Mouse (Mus musculus): ENCODE data around the gene Grtp1. TPM values are rescaled to one million over a fixed set of nuclear protein-coding genes. Genes with fewer than 3 reads are reported as not detected.
A peak's percentile ranks its signal among the peaks of the same experiment; 100 is the strongest.

Gene Grtp1
- polyA plus RNA-seq, 1 experiment from 2014 or later = 8.2 TPM

- H3K36me3 ChIP-seq (replicated peaks) = no peaks in the 10 kb centered on the region; the same call in 1 of the 2 replicates
- no peaks in the 10 kb centered on the region for H3K9me3 ChIP-seq (replicated peaks)
- 66% methylated on average over 7 of the region's 7 CpGs for WGBS (ENCODE audit: insufficient replicate concordance)
- no peak overlapping the region for H3K4me3 ChIP-seq (replicated peaks)
- H3K4me1 ChIP-seq (replicated peaks) = no peaks in the 10 kb centered on the region
- ATAC-seq (ENCODE audit: insufficient read depth) = no peak
- no peaks in the 10 kb centered on the region for H3K27me3 ChIP-seq
- no peak overlapping the region for H3K4me2 ChIP-seq
- H3K9ac ChIP-seq = no peak overlapping the region
- H3K27ac ChIP-seq (replicated peaks) = no peak overlapping the region
Measured at GRCm38 (mm10) chr8:13187638-13188037, 12.8 kb downstream of the Grtp1 start.

DNA sequence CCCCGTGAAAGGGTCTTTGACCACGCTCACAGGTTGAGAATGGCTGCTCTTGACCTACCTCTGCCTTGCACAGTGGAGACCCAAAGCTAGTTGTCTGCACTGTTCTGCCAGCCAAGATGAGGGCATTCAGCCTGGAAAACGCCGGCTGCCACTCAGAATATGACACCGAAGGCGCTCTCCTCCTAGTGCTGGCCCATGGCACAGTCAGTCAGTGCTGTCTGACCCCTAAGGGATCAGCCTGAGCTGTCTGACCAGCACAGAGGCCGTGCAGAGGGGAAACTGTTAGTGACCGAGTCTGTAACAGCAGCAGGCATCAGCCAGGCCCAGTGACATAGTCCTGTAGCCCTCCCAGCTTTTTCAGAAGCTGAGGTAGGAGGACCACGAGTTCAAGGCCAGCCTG is 13.2 kb downstream of the Grtp1 start:
- Histone ChIP-seq H3K27me3 (no peaks in the 10 kb centered on the region), H3K9me3 (replicated peaks) (no peaks in the 10 kb centered on the region), H3K4me3 (replicated peaks) (no peak overlapping the region), H3K36me3 (replicated peaks) (no peaks in the 10 kb centered on the region; the same call in 1 of the 2 replicates), H3K9ac (no peak overlapping the region), H3K4me1 (replicated peaks) (no peaks in the 10 kb centered on the region; the same call in none of the 2 replicates), H3K27ac (replicated peaks) (no peak overlapping the region), H3K4me2 (no peak overlapping the region)
- 61% methylated on average over 9 of the region's 9 CpGs for WGBS (ENCODE audit: insufficient replicate concordance)
- no peak for ATAC-seq (ENCODE audit: insufficient read depth)

- Histone ChIP-seq H3K27ac (replicated peaks) (no peak overlapping the region), H3K9ac (no peak overlapping the region), H3K4me1 (replicated peaks) (peaks cover 3% of the 10 kb centered on the region), H3K4me2 (no peak overlapping the region), H3K4me3 (replicated peaks) (no peak overlapping the region), H3K36me3 (replicated peaks) (no peaks in the 10 kb centered on the region; the same call in 1 of the 2 replicates), H3K9me3 (replicated peaks) (no peaks in the 10 kb centered on the region), H3K27me3 (no peaks in the 10 kb centered on the region)
- no peak for ATAC-seq (ENCODE audit: insufficient read depth)
- 72% methylated on average over 8 of the region's 8 CpGs for WGBS (ENCODE audit: insufficient replicate concordance)
Measured at GRCm38 (mm10) chr8:13186819-13187218, 13.6 kb downstream of the Grtp1 start.

GRCm38 (mm10) chr8:13181691-13181976 is 18.8 kb downstream of the Grtp1 start:
- Histone ChIP-seq H3K4me1 (replicated peaks) (peaks cover 11% of the 10 kb centered on the region), H3K9me3 (replicated peaks) (no peaks in the 10 kb centered on the region), H3K4me2 (no peak overlapping the region), H3K36me3 (replicated peaks) (peaks cover 14% of the 10 kb centered on the region), H3K27me3 (no peaks in the 10 kb centered on the region), H3K27ac (replicated peaks) (no peak overlapping the region), H3K4me3 (replicated peaks) (no peak overlapping the region), H3K9ac (no peak overlapping the region)
- no peak for ATAC-seq (ENCODE audit: insufficient read depth)
- WGBS (ENCODE audit: insufficient replicate concordance) = 10% methylated on average over 2 of the region's 2 CpGs

DNA sequence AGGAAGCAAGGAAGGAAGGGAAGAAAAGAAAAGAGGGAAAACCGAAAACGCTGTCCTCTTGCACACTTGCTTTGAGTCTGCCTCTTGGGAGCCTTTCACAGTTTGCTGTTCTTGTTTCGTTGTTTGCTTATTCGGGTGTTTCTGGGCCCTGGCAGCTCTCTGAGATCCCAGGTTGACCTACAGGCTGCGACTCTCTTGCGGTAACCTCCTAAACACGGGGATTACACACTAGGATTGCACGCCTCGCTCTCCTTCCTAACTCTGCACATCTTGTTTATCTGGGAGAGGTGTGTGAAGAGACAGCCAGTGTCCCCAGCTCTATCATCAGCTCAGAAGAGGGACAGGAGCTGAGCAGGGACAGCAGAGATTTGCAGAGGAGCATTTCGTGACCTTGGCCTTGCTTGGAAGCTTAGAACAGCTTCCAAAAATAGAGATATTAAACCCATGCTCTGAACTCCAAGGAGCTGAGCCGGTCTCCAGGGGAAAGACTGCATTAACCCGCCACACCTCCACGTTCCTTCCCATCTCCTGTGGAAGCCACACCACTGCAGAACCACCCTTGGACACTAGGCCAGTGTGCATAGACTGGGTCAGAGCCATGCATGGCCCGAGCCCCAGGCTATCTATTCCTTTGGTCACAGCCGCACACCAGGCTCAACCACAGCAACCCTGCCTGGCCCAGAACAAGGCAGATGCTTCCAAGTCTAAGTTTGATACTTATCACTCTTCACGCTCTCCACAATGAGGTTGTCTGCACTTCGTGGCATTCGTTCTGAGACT is 19.3 kb downstream of the Grtp1 start:
- H3K36me3 ChIP-seq (replicated peaks) = peaks cover 20% of the 10 kb centered on the region
- H3K9ac ChIP-seq = no peak overlapping the region
- no peaks in the 10 kb centered on the region for H3K9me3 ChIP-seq (replicated peaks)
- no peaks in the 10 kb centered on the region for H3K27me3 ChIP-seq
- H3K4me3 ChIP-seq (replicated peaks) = no peak overlapping the region
- 61% methylated on average over 18 of the region's 18 CpGs for WGBS (ENCODE audit: insufficient replicate concordance)
- ATAC-seq (ENCODE audit: insufficient read depth) = peak; percentile 26
- no peak overlapping the region for H3K27ac ChIP-seq (replicated peaks)
- H3K4me2 ChIP-seq = no peak overlapping the region
- peaks cover 11% of the 10 kb centered on the region for H3K4me1 ChIP-seq (replicated peaks)

- H3K27me3 ChIP-seq = no peaks in the 10 kb centered on the region
- H3K4me3 ChIP-seq (replicated peaks) = no peak overlapping the region
- no peak for ATAC-seq (ENCODE audit: insufficient read depth)
- H3K4me2 ChIP-seq = no peak overlapping the region
- no peak overlapping the region for H3K9ac ChIP-seq
- 65% methylated on average over 9 of the region's 9 CpGs for WGBS (ENCODE audit: insufficient replicate concordance)
- H3K4me1 ChIP-seq (replicated peaks) = peaks cover 11% of the 10 kb centered on the region
- peaks cover 27% of the 10 kb centered on the region for H3K36me3 ChIP-seq (replicated peaks)
- H3K27ac ChIP-seq (replicated peaks) = no peak overlapping the region
- no peaks in the 10 kb centered on the region for H3K9me3 ChIP-seq (replicated peaks)
Measured at GRCm38 (mm10) chr8:13180408-13180807, 20.0 kb downstream of the Grtp1 start.

DNA sequence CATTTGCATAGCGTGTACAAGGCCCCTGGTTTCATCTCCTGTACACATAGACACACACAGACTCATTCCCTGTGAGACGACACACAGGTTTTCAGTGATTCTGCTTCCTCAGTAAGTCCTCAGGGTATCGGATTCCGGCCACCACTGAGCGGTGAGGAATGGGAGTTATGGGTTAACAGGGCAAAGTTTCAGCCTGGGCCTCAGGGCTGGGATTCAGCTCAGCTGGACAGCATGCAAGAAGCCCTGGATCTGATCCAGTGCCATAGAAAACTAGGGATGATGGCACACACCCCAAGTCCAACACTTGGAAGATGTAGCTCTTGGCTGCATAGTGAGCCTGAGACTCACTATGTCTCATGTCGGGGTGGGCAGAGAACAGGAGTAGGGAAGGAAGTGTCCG is 20.5 kb downstream of the Grtp1 start:
- no peak overlapping the region for H3K4me2 ChIP-seq
- no peaks in the 10 kb centered on the region for H3K27me3 ChIP-seq
- peaks cover 31% of the 10 kb centered on the region for H3K36me3 ChIP-seq (replicated peaks)
- no peak overlapping the region for H3K4me3 ChIP-seq (replicated peaks)
- no peak overlapping the region for H3K9ac ChIP-seq
- 67% methylated on average over 7 of the region's 7 CpGs for WGBS (ENCODE audit: insufficient replicate concordance)
- H3K9me3 ChIP-seq (replicated peaks) = no peaks in the 10 kb centered on the region
- H3K4me1 ChIP-seq (replicated peaks) = peaks cover 11% of the 10 kb centered on the region
- H3K27ac ChIP-seq (replicated peaks) = no peak overlapping the region
- no peak for ATAC-seq (ENCODE audit: insufficient read depth)

- Histone ChIP-seq H3K36me3 (replicated peaks) (peaks cover 36% of the 10 kb centered on the region), H3K27me3 (no peaks in the 10 kb centered on the region), H3K27ac (replicated peaks) (no peak overlapping the region), H3K4me1 (replicated peaks) (peaks cover 11% of the 10 kb centered on the region), H3K9me3 (replicated peaks) (no peaks in the 10 kb centered on the region), H3K4me3 (replicated peaks) (no peak overlapping the region), H3K4me2 (no peak overlapping the region), H3K9ac (no peak overlapping the region)
- ATAC-seq (ENCODE audit: insufficient read depth) = no peak
- WGBS (ENCODE audit: insufficient replicate concordance) = 67% methylated on average over 6 of the region's 6 CpGs
Measured at GRCm38 (mm10) chr8:13179482-13179881, 20.9 kb downstream of the Grtp1 start.

DNA sequence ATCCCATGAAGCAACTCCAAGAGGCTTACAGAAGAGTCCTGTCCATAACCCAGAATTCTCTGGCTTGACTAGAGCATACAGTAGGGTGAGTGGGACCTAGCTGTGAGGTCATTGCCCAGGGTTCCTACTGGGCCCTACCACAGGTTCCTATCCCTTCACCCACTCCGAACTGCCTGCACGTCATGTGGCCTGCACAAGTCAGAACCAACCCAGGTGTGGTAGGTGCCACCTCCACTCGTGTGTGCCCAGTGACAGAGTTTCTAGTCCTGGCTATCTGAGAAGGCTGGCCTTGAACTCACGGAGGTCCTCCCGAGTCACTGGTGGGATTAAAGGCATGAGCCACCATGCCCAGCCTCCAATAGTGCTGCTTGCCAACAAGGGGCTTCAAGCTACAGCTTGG is 22.3 kb downstream of the Grtp1 start:
- Histone ChIP-seq H3K4me2 (no peak overlapping the region), H3K36me3 (replicated peaks) (peaks cover 49% of the 10 kb centered on the region)

DNA sequence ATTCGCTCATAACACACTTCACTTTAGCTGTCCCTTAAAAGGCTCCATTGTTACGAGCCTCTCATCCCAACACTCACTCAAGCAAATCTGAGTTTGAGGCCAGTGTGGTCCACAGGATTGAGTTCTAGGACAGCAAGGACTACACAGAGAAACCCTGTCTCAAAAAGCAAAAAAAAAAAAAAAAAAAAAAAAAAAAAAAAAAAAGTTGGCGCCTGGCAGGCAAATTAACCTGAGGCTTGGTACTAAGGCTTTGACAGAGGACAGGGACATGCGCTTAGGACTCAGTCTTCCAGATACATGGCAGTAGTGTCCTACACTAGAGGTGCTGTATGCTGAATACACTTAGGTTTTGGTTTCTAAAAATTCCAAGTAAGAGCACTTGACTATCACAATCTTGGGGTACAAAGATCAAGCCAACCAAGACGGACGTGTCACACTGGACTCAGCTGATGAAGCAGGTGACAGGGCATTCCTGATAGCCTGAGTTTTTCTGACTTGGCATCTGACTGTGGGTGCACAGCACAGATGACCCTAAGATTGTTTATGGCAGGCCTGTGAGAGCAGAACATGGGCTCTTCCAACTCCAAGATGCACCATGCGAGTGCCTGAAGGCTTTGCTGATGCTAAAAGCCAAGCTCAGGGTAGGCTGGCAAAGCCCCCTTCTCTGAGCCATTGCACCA is 23.1 kb downstream of the Grtp1 start:
- Histone ChIP-seq H3K9me3 (replicated peaks) (no peaks in the 10 kb centered on the region), H3K27me3 (no peaks in the 10 kb centered on the region), H3K4me2 (no peak overlapping the region), H3K4me3 (replicated peaks) (no peak overlapping the region), H3K27ac (replicated peaks) (no peak overlapping the region), H3K4me1 (replicated peaks) (peaks cover 11% of the 10 kb centered on the region), H3K36me3 (replicated peaks) (peaks cover 58% of the 10 kb centered on the region), H3K9ac (no peak overlapping the region)
- ATAC-seq (ENCODE audit: insufficient read depth) = no peak
- WGBS (ENCODE audit: insufficient replicate concordance) = 74% methylated on average over 7 of the region's 7 CpGs

More for the DNA sequence above, 22.3 kb downstream of the Grtp1 start:
- Histone ChIP-seq H3K4me3 (replicated peaks) (no peak overlapping the region), H3K9me3 (replicated peaks) (no peaks in the 10 kb centered on the region), H3K27me3 (no peaks in the 10 kb centered on the region), H3K9ac (no peak overlapping the region), H3K27ac (replicated peaks) (no peak overlapping the region), H3K4me1 (replicated peaks) (peaks cover 11% of the 10 kb centered on the region)
- WGBS (ENCODE audit: insufficient replicate concordance) = 78% methylated on average over 5 of the region's 5 CpGs
- ATAC-seq (ENCODE audit: insufficient read depth) = no peak

DNA sequence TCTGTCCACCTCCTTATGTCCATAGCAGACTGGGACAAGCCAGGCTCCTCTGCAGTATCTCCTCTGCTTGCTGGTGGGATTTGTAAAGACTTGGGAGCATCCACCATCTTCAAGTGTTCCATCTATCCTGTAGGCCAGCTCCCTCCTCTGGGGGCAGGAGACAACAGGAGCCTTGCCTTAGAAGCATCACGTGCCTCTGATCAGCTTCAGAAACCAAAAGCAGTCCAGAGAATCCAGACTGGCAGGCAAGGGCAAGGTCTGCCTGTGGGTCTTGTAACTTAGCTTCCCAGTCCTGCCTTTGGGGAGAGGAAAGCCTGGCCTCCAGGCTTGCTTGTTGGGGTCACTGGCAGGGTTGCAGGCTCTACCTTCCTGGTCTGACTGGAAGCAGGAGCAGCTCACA is 24.8 kb downstream of the Grtp1 start:
- Histone ChIP-seq H3K4me3 (replicated peaks) (no peak overlapping the region), H3K27me3 (no peaks in the 10 kb centered on the region), H3K9ac (no peak overlapping the region), H3K4me2 (no peak overlapping the region), H3K9me3 (replicated peaks) (no peaks in the 10 kb centered on the region), H3K27ac (replicated peaks) (no peak overlapping the region), H3K4me1 (replicated peaks) (no peaks in the 10 kb centered on the region), H3K36me3 (replicated peaks) (peaks cover 74% of the 10 kb centered on the region)
- WGBS (ENCODE audit: insufficient replicate concordance) = 65% methylated on average over 1 of the region's 1 CpGs
- ATAC-seq (ENCODE audit: insufficient read depth) = no peak
